Mouse (Mus musculus) kidney, postnatal 36 days (tissue): ENCODE measurements around the gene Nosip.

Source experiments
- DNase-seq, 2 experiments: peaks; one replicate each; pipeline ENCODE4 v3.0.0; 2021 to 2022; ENCODE audit warnings: mixed read lengths in 2 of 2

Gene Nosip

DNA sequence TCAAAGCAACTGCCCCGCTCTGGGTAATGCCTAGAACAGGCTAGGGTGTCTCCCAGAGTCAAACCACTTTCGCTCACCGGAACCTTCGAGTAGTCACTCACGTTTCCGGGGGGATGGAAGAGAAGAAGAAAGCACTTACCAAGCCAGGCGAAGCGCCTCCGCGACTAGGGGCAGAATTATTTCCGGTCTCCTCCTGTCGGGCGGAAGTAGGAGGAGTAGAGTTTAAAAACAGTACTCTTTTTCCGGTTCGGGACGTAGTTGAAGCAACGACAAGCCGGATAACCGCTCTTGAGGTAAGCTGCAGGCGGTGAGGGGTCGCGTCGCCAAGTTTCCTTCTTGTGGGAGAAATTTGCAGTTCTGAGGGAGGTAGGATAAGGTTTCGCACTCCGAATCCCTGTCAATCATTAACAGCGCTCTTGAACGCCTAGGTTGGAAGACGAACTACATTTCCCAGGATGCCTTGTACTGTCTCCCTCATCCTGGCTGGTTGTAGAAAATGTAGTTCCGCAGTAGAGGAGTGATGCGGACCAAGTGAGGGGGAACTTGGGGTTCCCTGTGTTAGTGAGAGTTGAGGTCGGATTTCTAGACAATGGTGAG lies at the start of gene Nosip, which contains the start of gene Prrg2:
Gene Nosip (plus strand): TSS at position 191 of the 597 bp plus-strand sequence.
Gene Prrg2 (minus strand): TSS at position 439 of the 597 bp plus-strand sequence.
- peak; percentile 96 to 98 for DNase-seq

DNA sequence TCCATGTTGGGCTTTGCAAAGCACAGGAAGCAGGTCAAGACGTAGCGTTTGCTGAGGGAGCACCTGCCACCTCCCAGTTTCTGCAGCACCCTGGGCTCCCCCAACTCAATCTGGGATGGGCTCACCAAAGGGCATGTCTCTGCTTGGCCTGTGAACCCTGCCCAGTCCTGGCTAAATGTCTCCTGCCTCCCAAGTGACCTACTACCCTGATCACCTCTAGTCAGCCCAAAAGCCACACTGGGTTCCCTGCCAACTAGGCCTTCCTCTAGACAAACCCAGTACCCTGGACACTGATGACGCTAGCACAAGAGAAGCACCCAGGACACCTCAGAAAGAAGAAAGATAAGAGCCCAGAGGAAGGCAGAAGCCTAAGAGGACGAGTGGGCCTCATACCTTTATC lies 49.4 kb upstream of the Nosip start:
- DNase-seq = no peak

DNA sequence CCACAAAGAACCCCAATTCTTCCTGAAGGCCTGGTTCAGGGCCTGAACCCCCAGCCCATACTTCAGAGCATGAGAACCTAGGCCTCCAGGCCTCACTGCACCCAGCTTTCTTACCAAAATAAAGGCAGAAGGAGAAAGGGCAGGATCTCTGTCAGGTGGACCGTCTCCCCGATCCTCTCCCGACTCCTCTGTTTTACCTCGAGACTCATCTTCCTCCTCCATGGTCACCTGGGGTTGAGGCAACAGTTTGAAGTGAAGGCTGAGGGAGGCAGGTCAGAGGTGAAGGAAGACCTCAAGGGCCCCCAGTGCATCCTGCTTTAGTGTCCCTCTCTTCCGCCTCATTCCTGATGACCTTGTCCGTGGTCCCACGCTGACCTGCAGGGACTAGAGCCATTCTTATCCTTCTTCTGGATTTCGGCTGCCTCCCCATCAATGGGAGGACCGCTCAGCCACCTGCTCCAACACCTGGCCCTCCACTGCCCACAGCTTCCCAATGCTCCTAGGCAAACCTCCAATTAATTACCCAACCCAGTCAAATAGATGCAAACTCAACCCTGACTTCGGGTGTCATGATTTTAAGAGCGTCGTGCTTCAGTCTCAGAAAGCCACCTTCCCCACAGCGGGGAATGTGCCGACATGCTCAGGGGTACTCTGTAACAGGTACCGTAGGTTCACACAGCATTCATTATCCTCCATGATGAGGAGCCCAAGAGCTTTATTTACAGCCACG lies 48.7 kb upstream of the Nosip start:
- DNase-seq = no peak

DNA sequence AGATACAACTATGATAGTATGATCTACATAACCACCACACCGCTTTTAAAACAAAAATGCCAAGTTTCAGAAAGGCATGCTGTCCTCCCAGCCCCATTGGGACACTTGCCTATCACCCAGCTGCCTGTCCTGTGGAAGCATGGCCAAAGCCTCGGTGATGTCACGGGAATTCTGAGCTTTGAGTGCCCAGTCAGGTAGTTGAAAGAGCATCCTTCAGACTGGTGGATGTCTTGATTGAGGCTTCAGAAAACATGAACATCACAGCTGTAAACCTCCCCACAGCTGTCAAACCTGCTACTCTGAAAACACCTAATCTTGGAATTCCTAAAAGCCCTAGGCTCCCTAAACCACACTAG lies 48.2 kb upstream of the Nosip start:
- DNase-seq = no peak

DNA sequence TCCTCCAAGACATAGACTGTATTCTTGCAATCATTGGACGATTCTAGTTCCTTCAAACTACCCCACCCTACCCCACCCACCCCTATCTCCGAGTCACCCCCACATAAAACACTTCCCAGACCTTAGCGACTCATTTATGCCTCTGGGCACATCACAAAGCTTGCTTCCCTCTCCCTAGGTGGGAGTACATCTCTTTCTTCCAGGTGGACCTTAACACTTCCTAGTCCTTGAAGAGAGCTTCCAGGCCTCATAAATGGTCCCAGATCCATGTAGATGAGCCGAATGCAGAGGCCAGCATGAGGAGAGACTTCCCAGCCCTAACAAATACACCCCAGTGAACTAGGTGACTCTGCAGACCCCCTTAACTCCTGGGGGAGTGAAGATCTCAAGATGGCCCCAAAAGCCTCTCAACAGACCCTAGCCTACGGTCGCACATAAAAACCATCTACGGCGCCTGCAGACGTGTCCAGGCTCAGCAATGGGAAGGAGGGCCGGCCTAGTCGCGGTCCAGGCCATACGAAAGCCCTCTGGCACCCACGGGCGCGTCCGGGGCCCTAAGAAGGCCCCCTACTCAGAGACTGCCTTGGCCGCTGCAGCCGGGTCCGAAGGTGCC lies 46.8 kb upstream of the Nosip start:
- no peak for DNase-seq

DNA sequence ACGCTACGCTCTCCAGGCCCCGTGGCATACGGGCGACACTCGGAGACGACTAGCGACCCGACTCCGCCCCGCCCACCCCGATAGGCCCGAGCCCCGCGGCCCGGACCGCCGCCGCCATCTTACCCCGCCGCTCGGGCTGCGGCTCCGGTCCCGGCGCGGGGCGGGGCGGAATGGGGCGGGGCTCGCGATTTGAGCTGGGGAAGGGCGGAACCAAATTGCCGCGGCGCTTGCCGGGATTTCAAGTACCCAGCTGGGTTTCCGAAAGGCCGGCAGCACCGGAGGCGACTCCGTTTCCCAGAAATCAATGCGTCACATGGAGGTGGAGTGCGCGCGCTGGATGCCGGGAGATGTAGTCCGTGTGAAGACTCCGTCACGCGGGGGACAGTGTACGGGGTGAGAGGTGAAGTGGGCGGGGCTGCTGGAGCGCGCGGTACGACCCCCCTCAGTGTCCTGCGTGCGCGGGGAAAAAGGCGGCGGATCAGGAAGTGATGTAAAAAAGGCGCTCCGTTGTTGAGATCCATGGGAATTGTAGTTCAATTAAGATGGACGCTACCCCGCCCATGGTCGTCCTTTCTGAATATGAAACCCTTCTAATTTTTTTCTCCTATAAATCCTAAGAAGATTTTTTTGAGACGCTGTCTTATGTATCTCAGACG lies 46.1 kb upstream of the Nosip start, which contains the start of gene Scaf1:
Gene Scaf1 (minus strand): TSS at position 407 of the 656 bp plus-strand sequence.
- peak; percentile 99 to 100 for DNase-seq

DNA sequence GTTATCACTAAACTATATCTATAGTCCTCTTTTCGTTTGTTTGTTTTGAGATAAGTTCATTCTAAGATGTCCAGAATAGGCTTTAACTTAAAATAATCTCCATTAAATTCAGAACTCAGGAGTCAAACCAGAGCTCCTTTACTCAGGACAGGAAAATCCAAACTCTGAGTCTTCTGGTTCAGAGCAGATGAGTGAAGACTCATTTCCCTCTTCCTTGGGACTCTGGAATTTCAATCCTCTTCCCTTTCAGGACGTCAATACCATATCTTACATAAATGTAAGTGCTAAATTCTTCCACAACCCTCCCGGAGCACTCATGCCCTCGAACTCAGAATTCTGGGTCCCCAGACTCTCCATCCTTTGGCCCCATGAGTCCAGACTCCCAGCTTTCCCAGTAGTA lies 45.5 kb upstream of the Nosip start:
- DNase-seq = no peak

DNA sequence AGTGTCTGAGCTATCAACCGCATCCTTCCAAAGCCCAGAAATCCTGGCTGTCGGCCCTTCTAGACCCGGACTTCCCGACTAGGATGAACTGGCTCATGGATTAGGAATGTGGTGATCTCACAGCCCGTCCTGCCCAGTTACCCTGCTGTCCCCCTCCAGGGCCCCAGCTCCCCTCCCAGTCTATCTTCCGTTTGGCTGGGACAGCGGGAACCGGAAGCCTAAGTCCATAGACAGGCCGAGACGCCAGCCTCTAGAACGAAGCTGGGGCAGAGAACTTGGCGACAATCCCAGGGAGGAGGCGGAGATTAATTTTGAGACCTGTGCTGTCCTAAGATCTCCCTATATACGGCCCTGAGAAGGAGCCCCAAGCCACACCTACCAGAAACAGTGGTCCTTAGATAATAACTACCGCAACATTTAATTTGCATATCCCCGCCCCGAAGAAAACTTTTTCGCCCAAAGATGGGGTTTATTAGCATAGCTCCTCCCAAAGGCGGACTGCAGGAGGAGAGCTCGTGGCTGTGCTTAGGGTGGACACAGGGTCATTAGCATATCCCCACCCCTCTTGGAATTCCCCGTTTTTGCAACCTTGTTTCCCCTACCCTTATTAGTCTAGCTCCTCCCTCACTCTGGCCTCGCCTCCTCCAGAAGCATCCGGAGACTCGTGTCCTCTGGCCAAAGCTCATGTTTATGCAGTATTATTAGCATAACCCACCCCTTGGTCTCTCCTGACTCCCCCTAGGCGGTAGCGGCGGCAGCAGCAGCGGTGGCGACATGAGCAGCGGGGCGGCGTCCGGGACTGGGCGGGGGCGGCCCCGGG lies 44.8 kb upstream of the Nosip start, which contains the start of gene Rras:
Gene Rras (plus strand): TSS at position 720 of the 820 bp plus-strand sequence.
- peak; percentile 90 to 99 for DNase-seq

DNA sequence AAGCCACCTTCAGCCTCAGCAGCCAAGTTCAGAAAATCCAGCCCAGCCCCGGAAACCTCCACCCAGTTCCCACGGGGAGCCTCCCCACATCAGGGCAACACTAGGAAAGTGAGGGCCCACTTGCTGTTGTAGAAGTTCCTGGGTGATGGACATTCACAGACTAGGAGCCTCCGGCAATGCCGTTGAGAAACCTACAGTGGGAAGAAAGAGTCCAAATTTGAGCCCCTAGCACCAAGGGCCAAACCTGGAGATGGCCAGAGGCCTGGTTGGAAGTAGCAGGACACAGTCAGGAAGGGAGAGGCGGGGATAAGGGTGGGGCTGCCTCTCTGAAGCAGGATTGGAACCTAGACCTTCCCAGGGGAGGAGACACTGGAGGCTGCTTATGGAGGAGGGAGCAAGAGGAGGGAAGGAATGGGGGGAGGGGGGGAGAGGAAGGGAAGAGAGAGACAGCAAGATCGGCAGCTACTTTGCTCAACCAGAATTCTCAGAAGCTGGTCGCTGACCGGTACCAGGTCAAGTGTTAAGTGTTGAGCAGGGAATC lies 43.1 kb upstream of the Nosip start:
- DNase-seq = peak; percentile 75 to 85

DNA sequence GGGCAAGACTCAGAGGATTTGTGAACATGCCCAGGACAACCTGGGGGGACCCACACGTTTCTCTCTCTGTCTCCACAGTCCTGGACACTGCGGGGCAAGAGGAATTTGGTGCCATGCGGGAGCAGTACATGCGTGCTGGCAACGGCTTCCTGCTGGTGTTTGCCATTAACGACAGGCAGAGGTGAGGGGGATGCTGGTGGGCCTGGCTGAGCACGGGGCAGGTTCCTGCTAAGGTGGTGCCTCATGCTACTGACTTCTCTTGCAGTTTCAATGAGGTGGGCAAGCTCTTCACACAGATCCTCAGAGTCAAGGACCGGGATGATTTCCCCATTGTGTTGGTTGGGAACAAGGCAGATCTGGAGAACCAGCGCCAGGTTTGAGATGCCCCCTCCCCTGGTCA lies 42.0 kb upstream of the Nosip start:
- DNase-seq = no peak

DNA sequence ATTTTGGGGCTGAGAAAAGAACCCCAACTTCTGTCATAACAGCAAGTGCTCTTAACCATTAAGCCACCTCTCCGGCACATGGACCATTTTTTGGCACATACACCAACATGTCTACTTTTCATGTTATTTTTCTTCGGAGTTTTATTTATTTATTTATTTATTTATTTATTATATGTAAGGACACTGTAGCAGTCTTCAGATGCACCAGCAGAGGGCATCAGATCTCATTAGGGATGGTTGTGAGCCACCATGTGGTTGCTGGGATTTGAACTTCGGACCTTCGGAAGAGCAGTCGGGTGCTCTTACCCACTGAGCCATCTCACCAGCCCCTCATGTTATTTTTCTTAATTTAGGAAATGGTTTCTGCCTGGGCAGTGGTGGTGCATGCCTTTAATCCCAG lies 38.5 kb upstream of the Nosip start:
- peak; percentile 21 to 50 for DNase-seq

DNA sequence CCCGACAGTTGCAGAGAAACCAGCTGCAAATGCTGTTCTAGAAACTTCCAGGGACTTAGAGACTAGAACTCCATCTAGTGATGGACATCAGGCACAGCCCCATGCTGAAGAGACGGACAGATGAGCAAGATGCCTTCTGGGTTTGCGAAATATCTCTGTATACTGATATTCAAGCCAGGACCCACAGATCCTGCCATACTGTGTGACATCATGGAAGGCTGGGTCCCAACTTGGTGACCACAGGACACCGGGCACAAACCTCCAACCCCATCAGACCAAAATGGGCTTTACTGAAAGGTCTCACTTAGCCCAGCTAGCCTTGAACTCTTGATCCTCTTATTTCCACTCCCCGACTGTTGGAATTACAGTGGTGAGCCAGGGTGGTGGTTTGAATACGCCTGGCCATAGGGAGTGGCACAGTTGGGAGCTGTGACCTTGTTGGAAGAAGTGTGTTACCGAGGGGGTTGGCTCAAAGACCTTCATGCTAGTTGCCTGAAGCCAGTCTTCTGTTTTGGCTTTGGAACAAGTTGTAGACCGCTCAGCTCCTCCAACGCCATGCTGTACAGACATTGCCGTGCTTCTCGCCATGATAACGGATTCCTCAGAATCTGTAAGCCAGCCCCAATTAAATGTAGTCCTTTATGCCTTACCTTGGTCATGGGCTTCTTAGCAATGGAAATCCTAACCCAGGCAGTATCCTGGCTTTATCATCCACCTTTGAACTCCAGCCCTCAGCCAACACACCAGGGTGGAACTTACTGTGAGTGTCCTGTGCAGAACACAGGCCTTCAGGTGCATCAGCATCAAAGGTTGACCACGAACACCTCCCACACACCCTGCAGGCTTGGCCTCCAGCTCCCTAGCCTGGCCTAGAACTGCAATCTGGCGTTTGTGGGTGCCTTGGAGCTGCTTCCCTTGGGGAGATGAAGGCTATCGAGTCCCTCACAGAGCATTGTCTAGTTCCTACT lies 37.7 kb upstream of the Nosip start:
- DNase-seq = no peak

DNA sequence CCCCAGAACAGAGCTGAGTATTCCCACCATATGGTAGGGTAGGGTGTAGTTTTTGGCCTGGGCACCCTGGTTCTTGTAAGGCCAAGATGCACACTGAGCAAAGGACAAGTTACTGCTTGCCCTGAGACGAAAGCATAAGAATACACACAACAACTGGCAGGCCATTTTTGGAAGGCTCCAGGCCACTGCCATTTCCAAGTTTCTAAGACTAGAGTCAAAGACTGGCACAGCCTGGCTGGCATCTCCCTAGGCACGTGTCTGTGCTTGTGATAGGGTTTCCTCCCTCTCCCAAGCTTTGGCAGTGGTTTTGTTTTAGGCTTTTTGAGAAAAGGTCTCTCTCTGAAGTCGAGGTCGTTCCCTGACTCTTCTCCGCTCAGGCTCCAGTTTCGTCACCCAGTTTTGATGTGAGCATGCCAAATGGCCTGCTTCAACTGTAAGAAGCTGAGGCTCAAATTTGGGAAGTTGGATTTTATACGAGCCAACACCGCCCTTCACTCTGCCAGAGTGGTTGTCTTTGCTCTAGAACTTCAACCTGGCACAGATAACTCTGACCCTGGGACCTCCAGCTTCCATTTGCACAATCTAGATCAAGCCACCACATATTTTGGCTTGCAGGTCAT lies 36.5 kb upstream of the Nosip start:
- no peak for DNase-seq

DNA sequence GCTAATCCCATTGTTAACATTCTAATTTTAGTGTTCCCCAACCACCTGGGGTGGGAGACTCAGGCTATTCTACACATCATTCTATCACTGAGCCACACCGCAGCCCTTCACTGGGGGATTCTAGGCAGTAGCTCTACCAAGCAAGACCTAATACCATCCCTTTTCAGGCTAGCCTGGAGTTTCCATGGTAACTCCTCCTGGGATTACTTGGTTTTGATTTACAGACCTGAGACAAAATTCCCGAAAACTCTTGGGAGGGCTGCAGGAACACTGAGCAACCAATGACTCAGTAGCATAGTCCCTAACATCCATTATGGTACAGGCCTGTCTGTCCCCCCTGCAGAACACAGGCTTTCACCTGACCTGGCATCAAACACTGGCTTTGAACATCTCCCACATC lies 36.0 kb upstream of the Nosip start:
- DNase-seq = no peak

DNA sequence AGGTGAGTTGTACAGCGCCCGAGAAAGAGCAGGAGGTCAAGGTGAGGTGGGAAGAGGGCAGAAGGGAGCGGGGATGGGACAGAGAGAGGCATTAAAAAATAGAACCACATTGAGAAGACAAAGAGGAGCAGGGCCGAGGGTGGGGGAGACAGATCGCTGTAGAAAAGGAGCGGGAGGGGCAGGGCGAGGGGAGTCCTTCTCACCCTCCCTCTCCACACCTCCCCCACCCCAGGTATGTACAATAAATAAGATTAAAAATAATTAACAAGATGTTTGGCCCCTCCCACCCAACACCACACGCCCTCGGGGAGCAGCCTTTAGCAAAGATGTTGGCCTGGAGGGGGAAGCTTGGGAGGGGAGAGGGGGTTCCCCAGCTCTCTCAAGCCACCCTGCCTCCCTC lies 34.5 kb upstream of the Nosip start:
- no peak for DNase-seq

DNA sequence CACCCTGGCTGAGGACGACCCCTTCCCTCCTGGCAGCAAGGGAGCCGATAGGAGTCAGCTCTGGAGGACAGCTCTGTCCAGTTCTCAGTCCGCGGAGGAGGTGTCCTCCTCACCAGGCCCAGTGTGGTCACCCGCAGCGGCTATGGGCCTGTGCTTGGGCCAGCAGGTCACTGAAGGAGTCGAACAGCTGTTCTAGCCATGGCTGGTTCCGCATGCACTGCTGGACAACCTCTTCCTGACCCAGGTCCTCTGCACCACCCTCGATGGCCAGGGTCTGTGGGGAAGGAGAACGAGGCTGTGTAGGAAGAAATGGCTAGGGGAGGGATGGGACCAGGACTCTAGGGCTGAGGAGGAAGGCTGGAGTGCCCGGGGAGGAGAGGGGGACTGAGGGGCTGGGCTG lies 33.9 kb upstream of the Nosip start:
- no peak for DNase-seq

DNA sequence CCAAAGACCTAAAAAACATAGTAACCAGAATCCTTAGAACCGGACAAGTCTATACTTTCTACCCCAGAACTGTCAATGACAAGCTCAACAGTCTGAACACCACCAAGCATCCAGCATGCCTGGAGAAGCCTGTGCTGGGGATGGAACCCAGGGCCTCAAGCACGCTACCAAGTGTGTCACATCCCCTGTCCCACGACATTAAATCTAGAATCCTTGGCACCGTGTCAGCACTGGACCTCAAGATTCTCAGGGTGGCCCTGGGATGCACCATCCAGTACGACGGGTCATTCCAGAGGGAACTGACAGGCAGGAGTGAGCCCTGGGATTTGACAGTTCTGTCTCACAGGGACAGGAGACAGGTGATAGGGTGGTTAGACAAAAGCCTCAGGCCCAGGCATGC lies 32.2 kb upstream of the Nosip start:
- DNase-seq = no peak

DNA sequence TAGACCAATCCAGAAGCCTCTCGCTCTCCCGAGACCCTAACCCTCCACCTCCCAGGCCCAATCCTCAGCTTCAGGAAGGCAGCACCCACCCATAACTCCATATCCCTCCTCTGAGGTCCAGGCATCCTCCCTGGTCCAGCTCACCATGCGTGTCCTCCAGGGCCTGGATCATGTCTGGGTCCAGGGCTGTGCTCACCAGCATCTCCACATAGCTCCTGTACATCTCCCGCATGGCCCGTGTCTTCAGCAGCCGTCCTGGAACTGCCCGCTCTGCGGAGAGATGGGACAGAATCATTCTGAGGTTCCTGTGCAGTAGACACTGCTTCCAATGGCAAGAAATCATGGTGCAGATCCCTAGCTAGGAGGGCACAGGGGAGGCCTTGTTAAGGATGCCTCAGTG lies 31.4 kb upstream of the Nosip start:
- DNase-seq = no peak

DNA sequence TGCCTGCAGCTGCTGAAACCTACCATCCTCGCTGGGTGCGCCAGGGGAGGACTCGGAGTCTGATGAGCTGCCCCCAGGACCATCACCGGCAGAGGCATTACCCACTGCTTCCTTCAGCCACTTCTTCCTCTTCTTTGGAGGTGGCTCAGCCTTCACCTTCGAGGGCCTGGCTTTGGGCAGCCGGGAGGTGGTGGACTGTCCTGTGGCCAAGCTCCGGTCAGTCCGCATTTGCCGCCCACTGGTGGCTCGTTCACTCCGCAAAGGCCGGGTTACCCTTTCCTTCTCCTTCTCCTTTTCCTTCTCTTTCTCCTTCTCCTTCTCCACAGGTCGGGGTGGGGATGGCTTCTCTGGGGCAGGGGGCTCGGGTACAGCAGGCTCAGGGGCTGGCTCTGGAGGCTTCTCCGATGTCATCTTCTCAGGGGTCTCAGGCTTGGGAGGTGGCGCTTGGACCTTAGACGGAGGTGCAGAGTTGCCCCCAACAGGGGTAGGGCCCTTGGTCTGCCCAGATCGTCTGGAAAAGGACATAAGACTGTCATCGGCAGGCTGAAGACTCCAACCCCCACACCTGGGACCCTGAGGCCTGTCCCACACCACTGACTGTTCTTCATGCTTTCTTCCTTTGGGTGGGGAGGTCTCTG lies 28.4 kb upstream of the Nosip start:
- no peak for DNase-seq

DNA sequence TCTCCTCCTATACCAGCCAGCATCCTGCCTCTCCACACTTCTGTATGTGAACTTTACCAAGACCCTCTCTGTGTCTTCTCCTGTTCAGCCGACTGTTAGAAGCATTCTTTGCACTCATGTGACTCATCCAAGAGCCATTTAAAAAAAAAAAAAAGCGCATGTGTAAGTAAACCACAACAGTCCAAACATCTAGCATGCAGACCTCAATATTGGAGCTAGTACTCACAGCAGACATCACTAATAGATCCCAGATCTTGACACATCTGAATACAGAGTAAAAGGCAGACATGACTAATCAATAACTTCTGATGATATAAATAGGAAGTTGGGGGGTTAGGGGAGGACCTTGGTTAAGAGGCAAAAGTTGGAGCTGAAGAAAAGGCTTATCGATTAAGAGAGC lies 26.6 kb upstream of the Nosip start:
- no peak for DNase-seq
